Mouse (Mus musculus) bone marrow macrophage, adult 2 months (primary cell): Measurements from ENCODE around the gene Ina.

Experiments
- CTCF ChIP-seq: IDR thresholded peaks from 2 replicates; pipeline ENCODE4 v1.5.1; 2012; ENCODE audit warnings: low read depth, mild to moderate bottlenecking, low read length, moderate library complexity
- POLR2A ChIP-seq: IDR thresholded peaks from 2 replicates; pipeline ENCODE4 v1.6.1; 2012; ENCODE audit warnings: mild to moderate bottlenecking, low read depth, low read length, borderline replicate concordance

- TF ChIP-seq CTCF: no peak
- no peak for TF ChIP-seq POLR2A
Measured at GRCm38 (mm10) chr19:46981462-46981861, 33.0 kb upstream of the Ina start.
